Mouse (Mus musculus) gastrocnemius, adult 8-10 months (tissue): ENCODE measurements around the gene C1ql4. TPM values are rescaled to one million over a fixed set of nuclear protein-coding genes. Genes with fewer than 3 reads are reported as not detected.
"Not testable (repeated sequence)": the region's sequence is repeated elsewhere in the genome, so short reads cannot be mapped to it uniquely, and the experiment has no call there.

Source experiments
- DNase-seq, 2 experiments: peaks; one replicate each; pipeline ENCODE4 v3.0.0; 2022; ENCODE audit warnings: low spot score in 2 of 2
- total RNA-seq, 4 experiments: library from RNA; stranded (reverse); gene quantifications; 2 replicates each; pipeline ENCODE4 v1.2.4; 2022

Gene C1ql4
- total RNA-seq, 4 experiments from 2014 or later, result not detected

- peak; percentile 93 to 94 for DNase-seq
Observed at GRCm38 (mm10) chr15:99074600-99075333, 12.8 kb downstream of the C1ql4 start.

GRCm38 (mm10) chr15:99074019-99074599 is 13.5 kb downstream of the C1ql4 start, which contains the start of gene Troap:
TSS of gene Troap (plus strand) at chr15:99074575.
- DNase-seq, result no peak

- no peak for DNase-seq
Observed at GRCm38 (mm10) chr15:99071988-99072387, 15.6 kb downstream of the C1ql4 start.

- no peak for DNase-seq
Observed at GRCm38 (mm10) chr15:99065557-99066165, 22.0 kb downstream of the C1ql4 start.

GRCm38 (mm10) chr15:99056332-99056731 is 31.3 kb downstream of the C1ql4 start:
- DNase-seq, result no peak

GRCm38 (mm10) chr15:99055511-99055961 is 32.1 kb downstream of the C1ql4 start:
- peak in 1 of 2 experiments; percentile 14 for DNase-seq

- no peak for DNase-seq
Observed at GRCm38 (mm10) chr15:99055040-99055439, 32.6 kb downstream of the C1ql4 start, which contains the start of gene Prph. TSS of gene Prph (plus strand) at chr15:99055174.

- no peak for DNase-seq
Observed at GRCm38 (mm10) chr15:99053373-99053772, 34.2 kb downstream of the C1ql4 start.

GRCm38 (mm10) chr15:99049473-99050253 is 38.0 kb downstream of the C1ql4 start:
- DNase-seq, result peak in 1 of 2 experiments; percentile 31

- not testable (repeated sequence) for DNase-seq
Observed at GRCm38 (mm10) chr15:99045734-99046133, 41.9 kb downstream of the C1ql4 start.

GRCm38 (mm10) chr15:99044854-99045253 is 42.8 kb downstream of the C1ql4 start:
- DNase-seq, result no peak

GRCm38 (mm10) chr15:99042334-99042733 is 45.3 kb downstream of the C1ql4 start:
- DNase-seq, result no peak

- no peak for DNase-seq
Observed at GRCm38 (mm10) chr15:99040920-99041856, 46.4 kb downstream of the C1ql4 start.

GRCm38 (mm10) chr15:99039996-99040919 is 47.4 kb downstream of the C1ql4 start:
- DNase-seq, result no peak

- DNase-seq, result no peak
Observed at GRCm38 (mm10) chr15:99039306-99039705, 48.3 kb downstream of the C1ql4 start.

GRCm38 (mm10) chr15:99038797-99039196 is 48.8 kb downstream of the C1ql4 start:
- no peak for DNase-seq

GRCm38 (mm10) chr15:99038025-99038424 is 49.6 kb downstream of the C1ql4 start:
- DNase-seq, result no peak

GRCm38 (mm10) chr15:99036249-99036905 is 51.2 kb downstream of the C1ql4 start:
- DNase-seq, result no peak

GRCm38 (mm10) chr15:99035431-99035830 is 52.2 kb downstream of the C1ql4 start:
- DNase-seq, result no peak
